Mouse (Mus musculus) megakaryocyte, embryonic 14.5 days (primary cell): ENCODE data around the gene Adamts14.

Experiments
- FLI1 ChIP-seq: IDR thresholded peaks from 2 replicates; pipeline ENCODE4 v1.6.1; 2012; ENCODE audit warnings: low read length, inconsistent platforms, mixed read lengths
- GATA1 ChIP-seq: IDR thresholded peaks from 3 replicates; pipeline ENCODE4 v1.6.1; 2012; ENCODE audit warnings: mixed read lengths, low read length, inconsistent platforms, borderline replicate concordance

- no peak for TF ChIP-seq GATA1
- TF ChIP-seq FLI1: no peak
Observed at GRCm38 (mm10) chr10:61277051-61277450, 3.8 kb upstream of the Adamts14 start.
